Mouse (Mus musculus): Measurements from ENCODE around the gene Pcnx2.

- TF ChIP-seq CTCF (conservative IDR thresholded peaks at IDR 0.05; ENCODE audit: low read length), result no peak
- TF ChIP-seq POU5F1 (IDR thresholded peaks at IDR 0.05; ENCODE audit: borderline replicate concordance, low read length), result no peak
Observed at GRCm38 (mm10) chr8:125807905-125808310, 90.2 kb downstream of the Pcnx2 start.
